Mouse (Mus musculus) heart, postnatal 0 days (tissue): ENCODE data around the gene Cd8b1. TPM values are rescaled to one million over a fixed set of nuclear protein-coding genes. Genes with fewer than 3 reads are reported as not detected.

Experiments used
- ATAC-seq: fragments of 200-750 bp; cut with Nextera tagmentation; 2 replicates; pipeline ENCODE4 v1.8.0; 2017; ENCODE audit warnings: low read depth, moderate number of reproducible peaks, moderate library complexity; ENCODE audit not compliant: insufficient read depth
- DNase-seq: peaks from one replicate; pipeline ENCODE4 v3.0.0-alpha.2; 2016; ENCODE audit warnings: low spot score
- H3K27ac ChIP-seq: fragments of 300-500 bp; sonication (generic); 2 replicates; pipeline ENCODE4 v1.5.1; 2014; ENCODE audit warnings: low read depth, mild to moderate bottlenecking
- H3K27me3 ChIP-seq: fragments of 300-500 bp; sonication (generic); 2 replicates; pipeline ENCODE4 v1.6.1; 2014; ENCODE audit warnings: low read length, mixed read lengths; ENCODE audit not compliant: control insufficient read depth, insufficient read depth
- H3K36me3 ChIP-seq: fragments of 300-500 bp; sonication (generic); replicated peaks from 2 replicates; pipeline ENCODE4 v1.6.1; 2014; ENCODE audit warnings: low read length, mixed read lengths; ENCODE audit not compliant: control insufficient read depth, insufficient read depth
- H3K4me1 ChIP-seq: fragments of 300-500 bp; sonication (generic); 2 replicates; pipeline ENCODE4 v1.6.1; 2014; ENCODE audit warnings: antibody characterized with exemption; ENCODE audit not compliant: control insufficient read depth, insufficient read depth
- H3K4me2 ChIP-seq: fragments of 300-500 bp; sonication (generic); 2 replicates; pipeline ENCODE4 v1.6.1; 2014; ENCODE audit warnings: low read depth, mild to moderate bottlenecking, low read length, moderate library complexity
- H3K4me3 ChIP-seq: fragments of 300-500 bp; sonication (generic); 2 replicates; pipeline ENCODE4 v1.5.1; 2014; ENCODE audit warnings: low read depth, low read length
- H3K9ac ChIP-seq: fragments of 300-500 bp; sonication (generic); replicated peaks from 2 replicates; pipeline ENCODE4 v1.6.1; 2014; ENCODE audit warnings: low read depth, low read length, mixed read lengths
- H3K9me3 ChIP-seq: fragments of 300-500 bp; sonication (generic); replicated peaks from 2 replicates; pipeline ENCODE4 v1.6.1; 2016; ENCODE audit warnings: low read length; ENCODE audit not compliant: control insufficient read depth
- CTCF ChIP-seq: IDR thresholded peaks from 2 replicates; pipeline ENCODE4 v1.5.1; 2016; ENCODE audit warnings: antibody characterized with exemption, control low read depth, low read depth
- EP300 ChIP-seq: IDR thresholded peaks from 2 replicates; pipeline ENCODE4 v1.6.1; 2016; ENCODE audit warnings: antibody characterized with exemption, low read depth
- WGBS: fragments of 180-500 bp; shearing (Covaris S2); extraction: QIAGEN DNeasy Blood & Tissue Kit; methylation state at CpG from one replicate; pipeline ENCODE4 v1.1.7; 2014; 5-methylcytosine and 5-hydroxymethylcytosine counted together
- polyA plus RNA-seq: library from polyadenylated mRNA; unstranded; fragments of >200 nt; fragmentation: Nextera tagmentation; extraction: Ambion mirVana; gene quantifications from 2 replicates; pipeline ENCODE4 v1.2.1, GENCODE M21; 2015
- total RNA-seq: library from RNA; depleted of rRNA; stranded (reverse); fragments of >200 nt; gene quantifications from 2 replicates; pipeline ENCODE4 v1.2.3, GENCODE M21; 2014; ENCODE audit warnings: low replicate concordance

The Cd8b1 gene
- total and polyA plus RNA-seq, 2 experiments from 2014 or later: 0.18 TPM; not detected in 1

- peaks cover 5% of the 10 kb centered on the region; the same call in 1 of the 2 replicates for H3K9me3 ChIP-seq
- H3K4me2 ChIP-seq: no peak overlapping the region
- H3K27ac ChIP-seq: no peak overlapping the region
- ATAC-seq (no peak), DNase-seq (no peak)
- no peak overlapping the region for H3K4me3 ChIP-seq
- no peak overlapping the region for H3K9ac ChIP-seq
- WGBS: 87% methylated on average over 3 of the region's 3 CpGs
- no peaks in the 10 kb centered on the region for H3K27me3 ChIP-seq
- no peaks in the 10 kb centered on the region for H3K36me3 ChIP-seq
- no peak for TF ChIP-seq CTCF
- TF ChIP-seq EP300: no peak
- no peaks in the 10 kb centered on the region for H3K4me1 ChIP-seq
These were observed 28.6 kb downstream of the Cd8b1 start for GRCm38 (mm10) chr6:71351201-71351600.

DNA sequence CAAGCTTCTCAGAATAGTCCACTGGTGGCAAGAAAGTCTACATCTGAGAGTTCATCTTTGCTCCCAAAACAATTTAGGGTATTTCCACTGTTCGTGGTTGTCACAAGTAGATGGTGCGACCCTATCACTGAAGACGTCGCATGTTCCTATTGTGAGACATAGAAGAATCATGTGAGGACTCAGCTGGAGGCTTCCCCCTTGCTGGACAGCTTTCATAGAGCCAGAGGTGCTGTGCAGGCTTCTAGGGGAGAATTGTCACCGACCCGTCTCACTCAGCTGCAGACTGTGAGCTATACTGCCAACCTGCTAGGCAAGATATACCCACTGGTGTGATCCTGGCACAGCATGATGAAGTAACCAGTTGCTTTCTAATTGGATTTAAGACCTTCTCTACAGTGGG, 29.6 kb downstream of the Cd8b1 start:
- Histone ChIP-seq H3K36me3 (no peaks in the 10 kb centered on the region), H3K4me3 (no peak overlapping the region), H3K4me1 (no peaks in the 10 kb centered on the region), H3K9ac (no peak overlapping the region), H3K4me2 (no peak overlapping the region), H3K27me3 (no peaks in the 10 kb centered on the region), H3K9me3 (peaks cover 5% of the 10 kb centered on the region; the same call in 1 of the 2 replicates), H3K27ac (no peak overlapping the region)
- ATAC-seq (no peak), DNase-seq (no peak)
- whole genome bisulfite sequencing: 86% methylated on average over 6 of the region's 6 CpGs
- TF ChIP-seq CTCF: no peak
- TF ChIP-seq EP300: no peak

- no peak overlapping the region for H3K4me2 ChIP-seq
- H3K4me1 ChIP-seq: no peaks in the 10 kb centered on the region
- TF ChIP-seq CTCF (no peak), EP300 (no peak)
- no peak overlapping the region for H3K4me3 ChIP-seq
- ATAC-seq: no peak
- H3K36me3 ChIP-seq: no peaks in the 10 kb centered on the region
- H3K9ac ChIP-seq: no peak overlapping the region
- WGBS: 78% methylated on average over 10 of the region's 10 CpGs
- no peaks in the 10 kb centered on the region for H3K27me3 ChIP-seq
- H3K9me3 ChIP-seq: peaks cover 1% of the 10 kb centered on the region; the same call in 1 of the 2 replicates
- H3K27ac ChIP-seq: no peak overlapping the region
- DNase-seq: no peak
These were observed 30.4 kb downstream of the Cd8b1 start for GRCm38 (mm10) chr6:71352866-71353427.

DNA sequence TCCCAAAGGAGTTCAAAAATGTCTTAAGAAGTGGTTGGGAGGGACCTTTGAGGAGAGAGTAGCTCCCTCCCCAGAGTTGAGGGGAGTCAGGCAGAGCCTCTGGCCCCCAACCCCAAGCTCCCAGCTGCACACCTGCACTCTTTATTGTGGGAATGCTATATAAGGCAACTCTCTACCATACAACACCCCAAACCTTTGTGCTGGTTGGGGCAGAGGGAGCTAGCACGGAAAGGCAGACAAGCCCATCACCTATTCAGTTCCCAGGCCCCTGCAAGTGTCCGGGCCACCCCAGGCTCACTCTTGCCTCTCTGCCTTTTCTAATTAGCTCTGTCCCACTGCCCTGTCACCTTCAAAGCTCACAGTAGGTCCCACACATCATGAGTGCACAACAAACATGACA, 31.1 kb downstream of the Cd8b1 start:
- WGBS: 75% methylated on average over 2 of the region's 2 CpGs
- no peaks in the 10 kb centered on the region for H3K36me3 ChIP-seq
- no peak for DNase-seq

DNA sequence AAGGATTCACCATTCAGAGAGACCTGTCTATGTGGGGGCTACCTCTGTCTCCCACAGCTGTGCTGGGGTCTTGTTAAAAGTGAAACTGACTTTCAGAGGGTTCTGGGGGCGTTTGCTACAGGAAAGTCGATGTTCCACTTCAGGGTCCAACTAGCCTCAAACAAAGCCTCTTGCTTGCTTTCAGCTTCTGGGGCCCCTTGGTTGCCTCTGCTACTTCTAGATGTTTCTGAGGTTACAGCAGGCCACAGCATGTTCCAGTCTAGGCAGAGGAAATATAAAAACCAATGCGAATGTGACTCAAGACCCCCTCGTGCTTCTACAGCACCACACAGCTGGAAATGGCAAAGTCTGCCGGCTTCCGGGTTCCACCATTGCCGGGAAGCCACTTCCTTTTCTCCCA, 34.9 kb downstream of the Cd8b1 start:
- no peak overlapping the region for H3K4me3 ChIP-seq
- H3K27me3 ChIP-seq: no peaks in the 10 kb centered on the region
- DNase-seq (no peak), ATAC-seq (no peak)
- H3K4me1 ChIP-seq: no peaks in the 10 kb centered on the region
- H3K27ac ChIP-seq: peak overlapping the region; percentile 25; the same call in 1 of the 2 replicates
- H3K36me3 ChIP-seq: no peaks in the 10 kb centered on the region
- no peak overlapping the region for H3K9ac ChIP-seq
- no peak for TF ChIP-seq EP300
- TF ChIP-seq CTCF: no peak
- H3K4me2 ChIP-seq: no peak overlapping the region; the same call in 1 of the 2 replicates
- no peaks in the 10 kb centered on the region for H3K9me3 ChIP-seq
- 76% methylated on average over 7 of the region's 7 CpGs for WGBS

More for the DNA sequence above, 31.1 kb downstream of the Cd8b1 start:
- H3K27ac ChIP-seq: peak overlapping the region; percentile 18; the same call in 1 of the 2 replicates
- H3K27me3 ChIP-seq: no peaks in the 10 kb centered on the region
- TF ChIP-seq EP300 (no peak), CTCF (no peak)
- H3K9me3 ChIP-seq: no peaks in the 10 kb centered on the region
- H3K4me3 ChIP-seq: no peak overlapping the region
- no peak overlapping the region for H3K9ac ChIP-seq
- no peak for ATAC-seq
- H3K4me1 ChIP-seq: no peaks in the 10 kb centered on the region
- no peak overlapping the region for H3K4me2 ChIP-seq

GRCm38 (mm10) chr6:71360221-71360620, 37.6 kb downstream of the Cd8b1 start:
- H3K9ac ChIP-seq: no peak overlapping the region
- H3K4me1 ChIP-seq: no peaks in the 10 kb centered on the region
- H3K4me2 ChIP-seq: no peak overlapping the region; the same call in 1 of the 2 replicates
- H3K4me3 ChIP-seq: no peak overlapping the region; the same call in 1 of the 2 replicates
- H3K36me3 ChIP-seq: no peaks in the 10 kb centered on the region
- H3K27ac ChIP-seq: no peak overlapping the region; the same call in 1 of the 2 replicates
- H3K27me3 ChIP-seq: no peaks in the 10 kb centered on the region
- WGBS: 71% methylated on average over 4 of the region's 4 CpGs
- no peak for ATAC-seq
- DNase-seq: no peak
- TF ChIP-seq CTCF (no peak), EP300 (no peak)
- no peaks in the 10 kb centered on the region for H3K9me3 ChIP-seq
